ENCODE assay signal across 8 mouse cellular contexts in genomic region chr19:26604755-26605300, GRCm38 (mm10). TPM values are rescaled to one million over a fixed set of nuclear protein-coding genes. Genes with fewer than 3 reads are reported as not detected.
DNase-seq lines count a peak whose midpoint lies in the region; ATAC-seq and TF ChIP-seq lines count a peak whose summit lies in the region.

TSS of gene Smarca2 (plus strand) at chr19:26605050.

- peaks cover 11% of the 10 kb centered on the region for H3K79me2 ChIP-seq in CH12.LX (replicated peaks; ENCODE audit: control insufficient read depth, extremely low read depth, insufficient read depth, poor library complexity, severe bottlenecking)

- no peak for TF ChIP-seq RAD21 in CH12.LX (IDR thresholded peaks at IDR 0.05; ENCODE audit: low read depth, low read length)

- H3K4me1 ChIP-seq in CH12.LX (ENCODE audit: control insufficient read depth in 1 of 2, insufficient read depth in 2 of 2): peaks cover 0 to 34% of the 10 kb centered on the region in 2 experiments; a peak in 2 of 4 replicates
- peaks cover 29% of the 10 kb centered on the region for H3K4me1 ChIP-seq in forebrain, embryonic 12.5 days
- H3K4me1 ChIP-seq in heart, embryonic 16.5 days (ENCODE audit: control insufficient read depth, insufficient read depth, low read length): peaks cover 13% of the 10 kb centered on the region
- H3K4me1 ChIP-seq in liver, embryonic 14.5 days (replicated peaks; ENCODE audit: control insufficient read depth in 2 of 2, insufficient read depth in 2 of 2, low read length in 1 of 2): peaks cover 0 to 3% of the 10 kb centered on the region in 2 experiments; a peak in 1 of 4 replicates
- peaks cover 10% of the 10 kb centered on the region for H3K4me1 ChIP-seq in stomach, embryonic 15.5 days

- H3K4me3 ChIP-seq in CH12.LX (replicated peaks in 1 of 3; ENCODE audit: low read depth in 2 of 3, low read length in 2 of 3, poor library complexity in 1 of 3): peak within 1 kb of the TSS; percentile 75 to 92 (median 76)
- peak within 1 kb of the TSS; percentile 68 for H3K4me3 ChIP-seq in forebrain, embryonic 12.5 days (replicated peaks)
- peak within 1 kb of the TSS; percentile 82 for H3K4me3 ChIP-seq in heart, embryonic 16.5 days (ENCODE audit: low read length)
- peak within 1 kb of the TSS; percentile 56 to 66 for H3K4me3 ChIP-seq in liver, embryonic 14.5 days (ENCODE audit: insufficient read depth in 1 of 2, low read depth in 2 of 2, low read length in 2 of 2)
- H3K4me3 ChIP-seq in stomach, embryonic 15.5 days (replicated peaks): peak within 1 kb of the TSS; percentile 73

- H3K9ac ChIP-seq in CH12.LX (ENCODE audit: insufficient read depth, low read depth): peak within 1 kb of the TSS; percentile 59
- peak within 1 kb of the TSS; percentile 64 for H3K9ac ChIP-seq in forebrain, embryonic 12.5 days
- H3K9ac ChIP-seq in heart, embryonic 16.5 days (ENCODE audit: low read length): peak within 1 kb of the TSS; percentile 84
- peak within 1 kb of the TSS; percentile 50 for H3K9ac ChIP-seq in liver, embryonic 14.5 days (replicated peaks)
- peak within 1 kb of the TSS; percentile 60 for H3K9ac ChIP-seq in stomach, embryonic 15.5 days

- no peaks in the 10 kb centered on the region for H3K36me3 ChIP-seq in CH12.LX (replicated peaks in 1 of 2; ENCODE audit: control insufficient read depth in 1 of 2, insufficient read depth in 1 of 2, low read length in 1 of 2)
- no peaks in the 10 kb centered on the region for H3K36me3 ChIP-seq in forebrain, embryonic 12.5 days (replicated peaks)
- no peaks in the 10 kb centered on the region for H3K36me3 ChIP-seq in heart, embryonic 16.5 days (ENCODE audit: control insufficient read depth, insufficient read depth)
- no peaks in the 10 kb centered on the region for H3K36me3 ChIP-seq in liver, embryonic 14.5 days (replicated peaks; ENCODE audit: control insufficient read depth, insufficient read depth, low read depth)
- no peaks in the 10 kb centered on the region for H3K36me3 ChIP-seq in stomach, embryonic 15.5 days

- TF ChIP-seq POLR2A in CH12.LX (IDR thresholded peaks at IDR 0.05; ENCODE audit: low read depth, low read length): peak; percentile 79

- WGBS in forebrain, embryonic 12.5 days: 0% methylated on average over 45 of the region's 45 CpGs
- under 1% methylated on average over 45 of the region's 45 CpGs for WGBS in heart, embryonic 16.5 days
- WGBS in liver, embryonic 14.5 days (ENCODE audit: insufficient replicate concordance): under 1% methylated on average over 45 of the region's 45 CpGs
- WGBS in stomach, embryonic 15.5 days: under 1% methylated on average over 41 of the region's 45 CpGs

- no peak for TF ChIP-seq EP300 in CH12.LX (IDR thresholded peaks at IDR 0.05; ENCODE audit: low read length)
- no peak for TF ChIP-seq EP300 in liver, embryonic 14.5 days (IDR thresholded peaks at IDR 0.05; ENCODE audit: low read depth)

- H3K4me2 ChIP-seq in CH12.LX (ENCODE audit: insufficient read depth, low read depth, poor library complexity, severe bottlenecking): peak within 1 kb of the TSS; percentile 95
- peak within 1 kb of the TSS; percentile 100 for H3K4me2 ChIP-seq in forebrain, embryonic 12.5 days
- peak within 1 kb of the TSS; percentile 94 for H3K4me2 ChIP-seq in heart, embryonic 16.5 days (ENCODE audit: low read depth, low read length)
- H3K4me2 ChIP-seq in liver, embryonic 14.5 days (ENCODE audit: low read depth): peak within 1 kb of the TSS; percentile 93
- peak within 1 kb of the TSS; percentile 98 for H3K4me2 ChIP-seq in stomach, embryonic 15.5 days

- in situ Hi-C loops in CH12.LX (cut with MboI; ENCODE audit: low pct_ligation_motif_present, low pct_unique_long_range_greater_than_20kb, low sequenced_read_pairs): loop anchor here (10.0 kb wide), 1 partner anchor 130 kb away; no protein-coding TSS in a partner anchor

- TF ChIP-seq CTCF in CH12.LX (conservative IDR thresholded peaks at IDR 0.05 in 1 of 2, IDR thresholded peaks at IDR 0.05 in 1 of 2; ENCODE audit: low read depth in 2 of 2, low read length in 2 of 2): no peak
- TF ChIP-seq CTCF in liver, embryonic 14.5 days (IDR thresholded peaks at IDR 0.05; ENCODE audit: low read depth): no peak

- peak; percentile 96 for ATAC-seq in forebrain, embryonic 12.5 days (ENCODE audit: low FRiP score)
- ATAC-seq in heart, embryonic 16.5 days (replicated peaks; ENCODE audit: extremely low read depth, insufficient read depth, low FRiP score): peak; percentile 93
- ATAC-seq in liver, embryonic 14.5 days (ENCODE audit: insufficient read depth): peak; percentile 90
- peak; percentile 96 for ATAC-seq in stomach, embryonic 15.5 days (ENCODE audit: insufficient read depth, low FRiP score, low read depth)

- H3K27me3 ChIP-seq in CH12.LX (replicated peaks): no peaks in the 10 kb centered on the region
- peaks cover 45% of the 10 kb centered on the region for H3K27me3 ChIP-seq in forebrain, embryonic 12.5 days
- no peaks in the 10 kb centered on the region for H3K27me3 ChIP-seq in heart, embryonic 16.5 days (ENCODE audit: control insufficient read depth, insufficient read depth, low read length)
- peaks cover 32% of the 10 kb centered on the region for H3K27me3 ChIP-seq in liver, embryonic 14.5 days (ENCODE audit: control insufficient read depth, insufficient read depth, low read length)
- H3K27me3 ChIP-seq in stomach, embryonic 15.5 days (replicated peaks): no peaks in the 10 kb centered on the region

- dilution Hi-C loops in CH12.LX (cut with MboI; ENCODE audit: extremely low pct_ligation_motif_present, extremely low pct_unique_long_range_greater_than_20kb, low sequenced_read_pairs): no loop called here

- peak within 1 kb of the TSS; percentile 88 for H3K27ac ChIP-seq in CH12.LX (ENCODE audit: insufficient read depth, low read depth)
- H3K27ac ChIP-seq in forebrain, embryonic 12.5 days: peak within 1 kb of the TSS; percentile 90
- H3K27ac ChIP-seq in heart, embryonic 16.5 days (ENCODE audit: low read length): peak within 1 kb of the TSS; percentile 96
- no peak within 1 kb of the TSS for H3K27ac ChIP-seq in liver, embryonic 14.5 days
- peak within 1 kb of the TSS; percentile 97 for H3K27ac ChIP-seq in stomach, embryonic 15.5 days

- DNase-seq in CH12.LX (ENCODE audit: extremely low read depth): peak; percentile 91
- peak; percentile 69 for DNase-seq in c-Kit-positive CD71-positive TER-119-positive erythroid progenitor cells, embryonic 14.5 days (ENCODE audit: low spot score)
- DNase-seq in kidney, postnatal 36 days: peak; percentile 98 to 99
- DNase-seq in liver, embryonic 14.5 days (ENCODE audit: low read depth in 3 of 3, low spot score in 3 of 3): peak; percentile 71 to 78 (median 73)
- peak; percentile 90 for DNase-seq in neural tube, embryonic 10.5 days (ENCODE audit: extremely low spot score, low spot score)

- no peaks in the 10 kb centered on the region for H3K9me3 ChIP-seq in CH12.LX (replicated peaks; ENCODE audit: low read length)
- no peaks in the 10 kb centered on the region for H3K9me3 ChIP-seq in forebrain, embryonic 12.5 days
- H3K9me3 ChIP-seq in heart, embryonic 16.5 days (replicated peaks; ENCODE audit: control insufficient read depth, low read length): no peaks in the 10 kb centered on the region
- no peaks in the 10 kb centered on the region for H3K9me3 ChIP-seq in liver, embryonic 14.5 days (ENCODE audit: control insufficient read depth, low read length)
- no peaks in the 10 kb centered on the region for H3K9me3 ChIP-seq in stomach, embryonic 15.5 days

TF ChIP-seq in CH12.LX, 34 proteins besides CTCF, POLR2A, EP300 and RAD21 (continues in another document):
- TF ChIP-seq IRF4 (IDR thresholded peaks at IDR 0.05; ENCODE audit: low read depth, low read length) (peak; percentile 62), NELFE (IDR thresholded peaks at IDR 0.05; ENCODE audit: low read depth, low read length) (peak; percentile 43; the same call in 1 of the 2 replicates), MXI1 (IDR thresholded peaks at IDR 0.05; ENCODE audit: low read depth, low read length) (peak; percentile 87; the same call in 1 of the 2 replicates), POLR2AphosphoS2 (IDR thresholded peaks at IDR 0.05; ENCODE audit: low read depth, low read length) (no peak; the same call in 1 of the 2 replicates), TBP (conservative IDR thresholded peaks at IDR 0.05; ENCODE audit: low read depth, low read length) (peak; percentile 85), SMC3 (IDR thresholded peaks at IDR 0.05; ENCODE audit: low read depth, low read length) (no peak), RCOR1 (conservative IDR thresholded peaks at IDR 0.05; ENCODE audit: low read depth, low read length) (0 out of 2 replicates have a peak, but pooled peaks have one; percentile 34), USF2 (conservative IDR thresholded peaks at IDR 0.05; ENCODE audit: low read depth, low read length) (no peak), BHLHE40 (IDR thresholded peaks at IDR 0.05; ENCODE audit: low read depth, low read length) (0 out of 2 replicates have a peak, but pooled peaks have one; percentile 22), ZC3H11A (IDR thresholded peaks at IDR 0.05; ENCODE audit: low read depth, low read length) (no peak), ELF1 (IDR thresholded peaks at IDR 0.05; ENCODE audit: low read depth, low read length) (peak; percentile 89), KAT2A (IDR thresholded peaks at IDR 0.05; ENCODE audit: insufficient replicate concordance, low read length) (0 out of 2 replicates have a peak, but pooled peaks have one; percentile 45), JUN (IDR thresholded peaks at IDR 0.05; ENCODE audit: insufficient read depth, low read depth, low read length) (no peak), SIN3A (IDR thresholded peaks at IDR 0.05; ENCODE audit: low read length) (peak; percentile 68), MEF2A (IDR thresholded peaks at IDR 0.05; ENCODE audit: borderline replicate concordance, low read depth, low read length) (peak; percentile 38), ZMIZ1 (IDR thresholded peaks at IDR 0.05; ENCODE audit: low read depth, low read length) (peak; percentile 94), MYC (IDR thresholded peaks at IDR 0.05; ENCODE audit: low read depth, low read length) (no peak), MAZ (IDR thresholded peaks at IDR 0.05; ENCODE audit: low read depth, low read length) (peak; percentile 80), TCF12 (IDR thresholded peaks at IDR 0.05; ENCODE audit: low read depth, low read length) (peak; percentile 79), CHD1 (IDR thresholded peaks at IDR 0.05; ENCODE audit: low read depth, low read length) (no peak; the same call in 1 of the 2 replicates)

RNA-seq across cellular contexts. Expression of gene Smarca2, which starts in this region (rescaled TPM):
- total RNA-seq in CH12.LX (2012; rRNA removed) (17.8 and 21.8 TPM in 2 replicates), CH12.LX (2014; rRNA removed) (14.8 and 19.4 TPM in 2 replicates)
- polyA plus RNA-seq in CH12.LX (2012; ENCODE audit: insufficient read length, low read depth): 46.8 and 47.1 TPM in 2 replicates
- 60.0 and 65.2 TPM in 2 replicates for polyA plus RNA-seq in forebrain, embryonic 12.5 days (2016; fragmentation: Nextera tagmentation; extraction: Ambion mirVana)
- 29.6 and 31.9 TPM in 2 replicates for polyA plus RNA-seq in heart, embryonic 16.5 days (2015; fragmentation: Nextera tagmentation; extraction: Ambion mirVana)
- polyA plus RNA-seq in liver, embryonic 14.5 days (2012; rRNA removed): 3.0 and 5.3 TPM in 2 replicates
- polyA plus RNA-seq in liver, embryonic 14.5 days (2014; fragmentation: Nextera tagmentation; extraction: Ambion mirVana): 2.0 and 3.3 TPM in 2 replicates
- polyA plus RNA-seq in stomach, embryonic 15.5 days (2015; fragmentation: Nextera tagmentation; extraction: Ambion mirVana): 46.3 and 52.0 TPM in 2 replicates
